Comparison of ENCODE assay signal across 8 mouse cellular contexts in genomic region chr11:26209811-26210581, GRCm38 (mm10). TPM values are rescaled to one million over a fixed set of nuclear protein-coding genes. Genes with fewer than 3 reads are reported as not detected.
DNase-seq lines count a peak whose midpoint lies in the region; ATAC-seq and TF ChIP-seq lines count a peak whose summit lies in the region.

No protein-coding gene starts in this region.

- intact Hi-C loops in gastrocnemius, adult 2 months (cut with DNase I): no loop called here
- intact Hi-C loops in left cerebral cortex, postnatal 10 days (cut with DNase I): loop anchor here (10.0 kb wide), 2 partner anchors 275 to 755 kb away; no protein-coding TSS in a partner anchor

- H3K9me3 ChIP-seq in hindbrain, embryonic 16.5 days (ENCODE audit: control insufficient read depth, low read length): no peaks in the 10 kb centered on the region

- no peaks in the 10 kb centered on the region for H3K27me3 ChIP-seq in hindbrain, embryonic 16.5 days (replicated peaks; ENCODE audit: control insufficient read depth, insufficient read depth, low read length)

- peak overlapping the region; percentile 96 for H3K9ac ChIP-seq in hindbrain, embryonic 16.5 days (ENCODE audit: low read depth, low read length)

- no peak for TF ChIP-seq CTCF in gastrocnemius, adult 2 months (IDR thresholded peaks at IDR 0.05)

- H3K4me1 ChIP-seq in hindbrain, embryonic 16.5 days (ENCODE audit: control insufficient read depth, insufficient read depth, low read depth, low read length): no peaks in the 10 kb centered on the region

- peak; percentile 51 to 62 for DNase-seq in adrenal gland, adult 18-20 months (ENCODE audit: low spot score in 2 of 2)
- peak; percentile 38 to 54 for DNase-seq in cerebellum, postnatal 36 days
- DNase-seq in gastrocnemius, adult 2 months: peak; percentile 61
- peak; percentile 13 to 73 for DNase-seq in left cerebral cortex, postnatal 10 days (ENCODE audit: extremely low spot score in 1 of 2, low spot score in 2 of 2)
- DNase-seq in right cerebral cortex, postnatal 14 days: peak; percentile 47
- peak; percentile 74 for DNase-seq in yolk sac, embryonic 10.5 days (ENCODE audit: low spot score)

- peak overlapping the region; percentile 81 for H3K4me3 ChIP-seq in gastrocnemius, adult 2 months
- H3K4me3 ChIP-seq in hindbrain, embryonic 16.5 days (ENCODE audit: low read length): peak overlapping the region; percentile 67

- 2% methylated on average over 29 of the region's 73 CpGs for WGBS in hindbrain, embryonic 16.5 days

- peak overlapping the region; percentile 70 for H3K27ac ChIP-seq in gastrocnemius, adult 2 months
- H3K27ac ChIP-seq in hindbrain, embryonic 16.5 days (ENCODE audit: low read depth, low read length): peak overlapping the region; percentile 97

- H3K4me2 ChIP-seq in hindbrain, embryonic 16.5 days (ENCODE audit: low read length): peak overlapping the region; percentile 81

- ATAC-seq in hindbrain, embryonic 16.5 days: peak; percentile 95
- ATAC-seq in megakaryocyte, adult 5-6 weeks (ENCODE audit: poor library complexity, severe bottlenecking): peak; percentile 75

- no peaks in the 10 kb centered on the region for H3K36me3 ChIP-seq in hindbrain, embryonic 16.5 days (ENCODE audit: control insufficient read depth, insufficient read depth, low read length)

RNA-seq across cellular contexts. Expression of gene 5730522E02Rik, which starts 0.6 kb away (rescaled TPM):
- total RNA-seq in adrenal gland, adult 18-20 months (2021): under 1 TPM in 1 of 2 experiments, not detected in 1; 0.30 TPM
- total RNA-seq in gastrocnemius, adult 2 months (2021): not detected
- 12.1 and 12.3 TPM in 2 replicates for polyA plus RNA-seq in hindbrain, embryonic 16.5 days (2015; fragmentation: Nextera tagmentation; extraction: Ambion mirVana)
- total RNA-seq in left cerebral cortex, postnatal 10 days (2021): 10 to 100 TPM; 16.2 to 21.0 TPM
- total RNA-seq in megakaryocyte, adult 5-6 weeks (2015): 0.69 TPM in 1 of 2 replicates, not detected in the other
- total RNA-seq in megakaryocyte, adult 5-6 weeks (2017): not detected in 2 replicates

Comparison
In these comparisons a context has a peak if more than half of its experiments do, and no peak if none do; other contexts are left out.
1. Peak in every context shown above with its lines: DNase-seq, ATAC-seq, H3K4me3 ChIP-seq and H3K27ac ChIP-seq.
2. RNA of gene 5730522E02Rik, which starts 0.6 kb away (total RNA-seq): 16.2 to 21.0 TPM in left cerebral cortex, postnatal 10 days; 0.69 TPM in megakaryocyte, adult 5-6 weeks, 0.30 TPM in adrenal gland, adult 18-20 months and not detected in gastrocnemius, adult 2 months; every median in the first group is over 10 times any median in the second.